Mouse (Mus musculus) ovary, adult 10 weeks (tissue): ENCODE measurements around the gene Brpf1. TPM values are rescaled to one million over a fixed set of nuclear protein-coding genes. Genes with fewer than 3 reads are reported as not detected.

Experiments used
- polyA plus RNA-seq: library from polyadenylated mRNA; stranded (reverse); fragments of 350-450 nt; fragmentation: Illumina TruSeq; extraction: RNeasy Lipid Tissue Mini Kit (QIAGEN cat#74804); gene quantifications from one replicate; pipeline ENCODE4 v1.2.3, GENCODE M21; 2014

The Brpf1 gene
- 3.5 TPM for polyA plus RNA-seq

DNA sequence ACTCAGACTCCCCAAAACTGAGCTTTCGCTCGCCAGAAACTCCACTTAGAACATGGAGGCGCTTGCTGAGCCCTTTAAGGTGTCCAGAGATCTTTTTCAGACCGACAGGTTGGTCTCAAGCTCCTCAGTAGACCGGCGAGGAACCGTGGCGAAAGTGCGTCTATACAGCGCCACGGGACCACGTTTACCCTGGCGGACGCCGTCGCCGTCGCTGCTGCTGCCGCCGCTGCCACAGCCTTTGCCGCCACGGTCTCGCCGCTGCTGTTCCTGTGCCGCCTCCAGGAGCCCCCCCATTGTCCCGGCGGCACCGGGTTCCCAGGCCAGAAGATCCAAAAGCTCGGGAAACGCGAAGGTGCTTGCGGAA, at the start of gene Brpf1:
Brpf1 (plus strand) TSS at position 152 of the 364 bp plus-strand sequence.

GRCm38 (mm10) chr6:113282101-113282802, 24.7 kb upstream of the Brpf1 start, which contains the start of gene Cpne9:
TSS of gene Cpne9 (plus strand) at chr6:113282307.

DNA sequence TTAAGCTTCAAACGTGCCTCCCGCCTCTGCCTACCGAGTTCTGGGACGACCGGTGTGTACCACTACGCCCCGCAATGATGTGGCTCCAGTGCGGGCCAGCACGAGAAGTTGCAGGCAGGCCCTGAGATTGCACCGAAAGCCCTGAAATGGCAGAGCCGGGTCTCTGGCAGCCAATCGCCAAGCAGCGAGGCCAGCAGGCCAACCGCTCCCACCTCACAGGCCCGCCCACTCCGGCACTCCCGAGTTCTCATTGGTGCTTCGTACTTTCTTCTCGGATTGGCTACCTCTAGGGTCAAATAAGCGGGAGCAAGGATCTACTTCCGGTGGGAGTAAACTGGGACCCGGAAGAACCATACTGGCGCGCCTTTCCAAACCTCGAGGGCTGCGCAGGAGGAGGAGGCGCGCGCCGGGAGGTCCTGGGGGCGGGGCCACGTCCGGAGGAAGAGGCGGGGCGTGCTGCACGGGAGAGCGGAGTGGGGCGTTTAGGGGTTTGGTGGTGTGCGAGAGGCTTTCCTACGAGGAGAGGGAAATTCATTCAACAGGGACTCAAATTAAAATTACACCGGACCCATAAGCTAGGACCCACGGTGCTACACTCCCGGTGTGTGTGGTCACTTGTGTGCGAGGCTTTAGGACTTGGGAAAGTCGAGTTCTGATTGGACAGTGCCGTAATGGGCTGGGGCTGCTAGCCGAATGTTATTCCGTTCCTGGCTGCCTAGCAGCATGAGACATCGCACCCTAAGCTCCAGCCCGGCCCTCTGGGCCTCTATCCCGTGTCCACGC, 19.8 kb downstream of the Brpf1 start, which contains the start of gene Ogg1:
Ogg1 (plus strand) TSS at position 440 of the 783 bp plus-strand sequence.

DNA sequence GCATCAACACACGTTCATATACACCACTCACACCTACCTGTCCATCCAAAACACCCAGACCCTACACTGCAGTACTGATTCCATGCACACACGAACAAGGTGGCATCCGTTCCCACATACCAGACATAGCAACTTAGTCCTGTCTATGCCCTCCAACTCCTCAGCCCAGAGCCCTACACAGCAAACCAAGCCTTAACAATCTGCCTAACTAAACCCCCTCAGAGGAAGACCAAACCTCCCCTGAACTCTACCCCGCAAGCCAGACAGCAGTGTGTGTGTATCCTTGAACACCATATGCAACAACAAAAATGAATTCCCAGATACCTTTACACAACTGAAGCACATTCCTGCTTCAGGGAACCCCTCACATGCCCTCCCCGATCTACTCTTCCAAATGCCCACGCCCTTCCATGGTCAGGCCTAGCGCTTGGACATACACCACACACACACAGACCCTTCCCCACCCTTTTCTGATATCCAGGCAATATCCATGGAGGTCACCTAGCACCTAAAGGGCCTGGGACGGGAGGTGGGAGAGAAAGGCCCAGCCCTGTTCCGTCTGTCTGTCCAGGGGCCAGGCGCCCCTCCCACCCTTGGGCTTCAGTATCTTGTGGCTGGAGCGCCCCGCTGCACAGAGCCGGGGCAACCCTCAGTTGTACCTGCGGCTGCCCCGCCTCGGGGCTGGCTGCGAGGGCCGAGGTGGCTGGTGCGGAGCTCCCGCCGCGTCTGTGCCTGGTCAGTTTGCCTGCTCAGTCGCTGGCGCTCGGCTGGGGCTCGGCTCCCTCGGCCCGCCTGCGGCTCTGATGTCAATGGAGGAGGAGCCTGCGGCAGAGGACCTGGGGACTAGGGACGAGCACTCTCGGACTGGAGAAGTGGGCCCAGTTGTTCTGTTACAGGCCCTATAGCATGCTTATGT, 36.5 kb downstream of the Brpf1 start, which contains the start of gene Camk1:
Camk1 (minus strand) TSS at position 808 of the 916 bp plus-strand sequence.

Other genes starting within 250 kb of the Brpf1 start
- 194 TPM for gene Setd5, start 229.8 kb upstream of the Brpf1 start, polyA plus RNA-seq
- gene Lhfpl4, start 111.8 kb upstream of the Brpf1 start, polyA plus RNA-seq, result 0.20 TPM
- gene Mtmr14, start 69.3 kb upstream of the Brpf1 start, polyA plus RNA-seq, result 35.6 TPM
- 0.20 TPM for gene Cpne9, start 24.8 kb upstream of the Brpf1 start, polyA plus RNA-seq
- 3.6 TPM for gene Ogg1, start 19.8 kb downstream of the Brpf1 start, polyA plus RNA-seq
- 23.9 TPM for gene Camk1, start 36.8 kb downstream of the Brpf1 start, polyA plus RNA-seq
- 3.1 TPM for gene Tada3, start 70.7 kb downstream of the Brpf1 start, polyA plus RNA-seq
- gene Arpc4, start 71.0 kb downstream of the Brpf1 start, polyA plus RNA-seq, result 117 TPM
- gene Ttll3, start 82.1 kb downstream of the Brpf1 start, polyA plus RNA-seq, result not detected
- not detected for gene Rpusd3, start 112.2 kb downstream of the Brpf1 start, polyA plus RNA-seq
- 0.54 TPM for gene Cidec, start 128.6 kb downstream of the Brpf1 start, polyA plus RNA-seq
- 22.8 TPM for gene Jagn1, start 135.4 kb downstream of the Brpf1 start, polyA plus RNA-seq
- 0.57 TPM for gene Il17re, start 151.3 kb downstream of the Brpf1 start, polyA plus RNA-seq
- 0.77 TPM for gene Il17rc, start 164.3 kb downstream of the Brpf1 start, polyA plus RNA-seq
- 1.2 TPM for gene Creld1, start 176.2 kb downstream of the Brpf1 start, polyA plus RNA-seq
- not detected for gene Prrt3, start 194.8 kb downstream of the Brpf1 start, polyA plus RNA-seq
- 111 TPM for gene Emc3, start 224.5 kb downstream of the Brpf1 start, polyA plus RNA-seq
- 4.6 TPM for gene Fancd2, start 224.5 kb downstream of the Brpf1 start, polyA plus RNA-seq